ENCODE assay signal across 12 mouse cellular contexts in the genomic region with DNA sequence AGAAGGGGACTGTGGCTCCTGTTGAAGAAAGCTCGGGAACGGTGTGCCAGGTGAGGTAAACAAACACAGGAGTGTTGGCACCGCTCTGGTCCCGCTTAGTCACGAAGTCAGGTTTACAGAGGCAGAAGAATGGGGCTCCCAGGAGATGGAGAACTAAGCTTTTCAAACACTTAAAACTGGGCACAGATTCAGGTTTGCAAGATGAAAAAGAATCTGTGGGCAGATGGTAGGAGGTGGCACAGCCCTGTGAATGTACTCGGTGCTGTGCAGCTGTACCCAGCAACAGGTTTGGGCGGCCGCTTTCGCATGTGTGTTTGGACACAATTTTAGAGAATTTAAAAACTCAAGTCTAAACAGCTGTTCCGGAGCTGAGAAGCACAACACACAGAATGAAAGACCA. TPM values are rescaled to one million over a fixed set of nuclear protein-coding genes. Genes with fewer than 3 reads are reported as not detected.
A peak's percentile ranks its signal among the peaks of the same experiment; 100 is the strongest.
DNase-seq lines count a peak whose midpoint lies in the region; ATAC-seq and TF ChIP-seq lines count a peak whose summit lies in the region.
"Had no signal": no experiment of that assay in that cellular context is flagged by ENCODE, and none has a peak within 500 bp of the region (broad histone marks: within the 10 kb centered on the region; RNA-seq: fewer than 3 reads in every experiment).

No protein-coding gene starts in this region.

- no peak for ATAC-seq in midbrain, embryonic 14.5 days (ENCODE audit: low FRiP score, low TSS enrichment)
- ATAC-seq in midbrain, embryonic 16.5 days: no peak
- ATAC-seq in intestine, postnatal 0 days: no peak

- no peak for TF ChIP-seq CTCF in left cerebral cortex, adult 2 months (IDR thresholded peaks at IDR 0.05)
- no peak for TF ChIP-seq CTCF in intestine, postnatal 0 days (IDR thresholded peaks at IDR 0.05; ENCODE audit: low read depth)

- H3K4me1 ChIP-seq in midbrain, embryonic 14.5 days (ENCODE audit: control insufficient read depth, insufficient read depth, low read length): no peaks in the 10 kb centered on the region
- no peaks in the 10 kb centered on the region for H3K4me1 ChIP-seq in midbrain, embryonic 16.5 days (ENCODE audit: control insufficient read depth, insufficient read depth, low read length)
- no peaks in the 10 kb centered on the region for H3K4me1 ChIP-seq in intestine, postnatal 0 days (replicated peaks; ENCODE audit: control insufficient read depth, insufficient read depth, low read length)
- H3K4me1 ChIP-seq in midbrain, embryonic 10.5 days: no peaks in the 10 kb centered on the region
- H3K4me1 ChIP-seq: midbrain, embryonic 12.5 days had no signal

- intact Hi-C loops in left cerebral cortex, adult 2 months (cut with DNase I): loop anchor here (1.0 kb wide), 1 partner anchor 32 kb away; no protein-coding TSS in a partner anchor

- no peak overlapping the region for H3K4me3 ChIP-seq in midbrain, embryonic 14.5 days (replicated peaks; ENCODE audit: low read depth, low read length)
- no peak overlapping the region for H3K4me3 ChIP-seq in midbrain, embryonic 16.5 days (ENCODE audit: low read depth, low read length)
- no peak overlapping the region for H3K4me3 ChIP-seq in left cerebral cortex, adult 2 months
- H3K4me3 ChIP-seq in intestine, postnatal 0 days (ENCODE audit: low read depth, low read length): no peak overlapping the region
- no peak overlapping the region for H3K4me3 ChIP-seq in midbrain, embryonic 10.5 days
- H3K4me3 ChIP-seq: midbrain, embryonic 12.5 days had no signal

- peak; percentile 4 for DNase-seq in midbrain, embryonic 14.5 days
- DNase-seq in left cerebral cortex, adult 2 months (ENCODE audit: extremely low spot score in 1 of 2, low spot score in 2 of 2): peak; percentile 44 to 64
- DNase-seq in lung, postnatal 14 days: peak; percentile 28
- DNase-seq in natural killer cell, adult 2 months (ENCODE audit: low spot score in 2 of 2): no peak
- DNase-seq in heart, adult 8-10 months (ENCODE audit: low spot score): no peak
- no peak for DNase-seq in midbrain, embryonic 10.5 days (ENCODE audit: low spot score)
- DNase-seq: cerebellum, postnatal 25 days; gastrocnemius, postnatal 25 days; kidney, adult 18-20 months had no signal

- no peak overlapping the region for H3K9ac ChIP-seq in midbrain, embryonic 14.5 days (replicated peaks; ENCODE audit: low read length)
- no peak overlapping the region for H3K9ac ChIP-seq in midbrain, embryonic 16.5 days (ENCODE audit: low read depth, low read length)
- H3K9ac ChIP-seq in intestine, postnatal 0 days (ENCODE audit: low read depth, low read length): no peak overlapping the region
- H3K9ac ChIP-seq: midbrain, embryonic 12.5 days had no signal

- no peak overlapping the region for H3K27ac ChIP-seq in midbrain, embryonic 14.5 days (replicated peaks; ENCODE audit: low read depth, low read length)
- H3K27ac ChIP-seq in midbrain, embryonic 16.5 days (ENCODE audit: low read length): no peak overlapping the region
- H3K27ac ChIP-seq in left cerebral cortex, adult 2 months: no peak overlapping the region
- H3K27ac ChIP-seq in intestine, postnatal 0 days (ENCODE audit: low read depth, low read length): no peak overlapping the region
- H3K27ac ChIP-seq in midbrain, embryonic 10.5 days (replicated peaks): no peak overlapping the region
- H3K27ac ChIP-seq: midbrain, embryonic 12.5 days had no signal

- no peaks in the 10 kb centered on the region for H3K9me3 ChIP-seq in midbrain, embryonic 14.5 days (ENCODE audit: control insufficient read depth, low read length)
- H3K9me3 ChIP-seq in midbrain, embryonic 16.5 days (replicated peaks; ENCODE audit: control insufficient read depth, low read length, poor library complexity, severe bottlenecking): no peaks in the 10 kb centered on the region
- H3K9me3 ChIP-seq in intestine, postnatal 0 days (ENCODE audit: control insufficient read depth): no peaks in the 10 kb centered on the region
- no peaks in the 10 kb centered on the region for H3K9me3 ChIP-seq in midbrain, embryonic 10.5 days (replicated peaks)
- H3K9me3 ChIP-seq: midbrain, embryonic 12.5 days had no signal

- no peak overlapping the region for H3K4me2 ChIP-seq in midbrain, embryonic 14.5 days (ENCODE audit: low read length)
- H3K4me2 ChIP-seq in midbrain, embryonic 16.5 days (ENCODE audit: low read length): no peak overlapping the region
- no peak overlapping the region for H3K4me2 ChIP-seq in intestine, postnatal 0 days (replicated peaks; ENCODE audit: low read depth)
- H3K4me2 ChIP-seq: midbrain, embryonic 12.5 days had no signal

- no peaks in the 10 kb centered on the region for H3K27me3 ChIP-seq in midbrain, embryonic 14.5 days (ENCODE audit: control insufficient read depth, insufficient read depth, low read length)
- H3K27me3 ChIP-seq in midbrain, embryonic 16.5 days (ENCODE audit: control insufficient read depth, insufficient read depth, low read depth, low read length): no peaks in the 10 kb centered on the region
- H3K27me3 ChIP-seq in intestine, postnatal 0 days (replicated peaks; ENCODE audit: control insufficient read depth, insufficient read depth, low read length): no peaks in the 10 kb centered on the region
- no peaks in the 10 kb centered on the region for H3K27me3 ChIP-seq in midbrain, embryonic 10.5 days (ENCODE audit: low read depth, poor library complexity, severe bottlenecking)
- H3K27me3 ChIP-seq: midbrain, embryonic 12.5 days had no signal

- 93% methylated on average over 10 of the region's 10 CpGs for WGBS in midbrain, embryonic 14.5 days
- WGBS in midbrain, embryonic 16.5 days: 87% methylated on average over 10 of the region's 10 CpGs
- 88% methylated on average over 10 of the region's 10 CpGs for WGBS in intestine, postnatal 0 days
- 93% methylated on average over 10 of the region's 10 CpGs for WGBS in midbrain, embryonic 10.5 days

- no peaks in the 10 kb centered on the region for H3K36me3 ChIP-seq in midbrain, embryonic 14.5 days (ENCODE audit: control insufficient read depth, insufficient read depth, low read length)
- no peaks in the 10 kb centered on the region for H3K36me3 ChIP-seq in midbrain, embryonic 16.5 days (ENCODE audit: control insufficient read depth, insufficient read depth, low read length)
- H3K36me3 ChIP-seq in intestine, postnatal 0 days (ENCODE audit: control insufficient read depth, insufficient read depth): no peaks in the 10 kb centered on the region
- no peaks in the 10 kb centered on the region for H3K36me3 ChIP-seq in midbrain, embryonic 10.5 days
- H3K36me3 ChIP-seq: midbrain, embryonic 12.5 days had no signal

RNA-seq across cellular contexts. Expression of gene Npepl1, which starts 48.9 kb away (rescaled TPM):
- 15.5 and 20.4 TPM in 2 replicates for polyA plus RNA-seq in midbrain, embryonic 14.5 days (2014; fragmentation: Nextera tagmentation; extraction: Ambion mirVana)
- polyA plus RNA-seq in midbrain, embryonic 16.5 days (2015; fragmentation: Nextera tagmentation; extraction: Ambion mirVana): 13.8 TPM in 2 replicates
- total RNA-seq in left cerebral cortex, adult 2 months (2021): 10 to 100 TPM; 12.8 to 13.7 TPM
- 24.8 and 25.8 TPM in 2 replicates for polyA plus RNA-seq in intestine, postnatal 0 days (2015; fragmentation: Nextera tagmentation; extraction: Ambion mirVana)
- 10 to 100 TPM; 75.9 to 81.5 (median 77.7) TPM for total RNA-seq in heart, adult 8-10 months (2022)
- polyA plus RNA-seq in midbrain, embryonic 10.5 days (2016; fragmentation: Nextera tagmentation; extraction: Ambion mirVana): 41.2 and 44.9 TPM in 2 replicates

Comparison
In these comparisons a context has a peak if more than half of its experiments do, and no peak if none do; other contexts are left out.
1. DNase-seq: peak in midbrain, embryonic 14.5 days (single experiment), left cerebral cortex, adult 2 months (2 of 2) and lung, postnatal 14 days (single experiment); none in natural killer cell, adult 2 months (0 of 2), heart, adult 8-10 months (single experiment) and midbrain, embryonic 10.5 days (single experiment).